Mouse (Mus musculus) liver, embryonic 16.5 days (tissue): ENCODE results near the gene Foxg1. TPM values are rescaled to one million over a fixed set of nuclear protein-coding genes. Genes with fewer than 3 reads are reported as not detected.

Experiments used
- ATAC-seq: fragments of 200-750 bp; cut with Nextera tagmentation; 2 replicates; pipeline ENCODE4 v1.8.0; 2017; ENCODE audit warnings: low read depth, mild to moderate bottlenecking, moderate number of reproducible peaks, moderate library complexity
- H3K27ac ChIP-seq: fragments of 300-500 bp; sonication (generic); 2 replicates; pipeline ENCODE4 v1.5.1; 2014; ENCODE audit warnings: mild to moderate bottlenecking, low read length
- H3K27me3 ChIP-seq: fragments of 300-500 bp; sonication (generic); 2 replicates; pipeline ENCODE4 v1.6.1; 2014; ENCODE audit warnings: low read depth, low read length, mixed read lengths; ENCODE audit not compliant: control insufficient read depth, insufficient read depth
- H3K36me3 ChIP-seq: fragments of 300-500 bp; sonication (generic); 2 replicates; pipeline ENCODE4 v1.6.1; 2014; ENCODE audit warnings: mild to moderate bottlenecking; ENCODE audit not compliant: control insufficient read depth, insufficient read depth
- H3K4me1 ChIP-seq: fragments of 300-500 bp; sonication (generic); 2 replicates; pipeline ENCODE4 v1.6.1; 2014; ENCODE audit warnings: low read depth, low read length, mixed read lengths; ENCODE audit not compliant: control insufficient read depth
- H3K4me2 ChIP-seq: fragments of 300-500 bp; sonication (generic); 2 replicates; pipeline ENCODE4 v1.6.1; 2014; ENCODE audit warnings: low read depth, low read length, mixed read lengths
- H3K4me3 ChIP-seq: fragments of 300-500 bp; sonication (generic); 2 replicates; pipeline ENCODE4 v1.5.1; 2014; ENCODE audit warnings: low read depth, mild to moderate bottlenecking, low read length
- H3K9ac ChIP-seq: fragments of 300-500 bp; sonication (generic); 2 replicates; pipeline ENCODE4 v1.6.1; 2014; ENCODE audit warnings: low read depth, low read length
- H3K9me3 ChIP-seq: fragments of 300-500 bp; sonication (generic); replicated peaks from 2 replicates; pipeline ENCODE4 v1.6.1; 2016; ENCODE audit warnings: low read length; ENCODE audit not compliant: control insufficient read depth
- WGBS: fragments of 180-500 bp; shearing (Covaris S2); extraction: QIAGEN DNeasy Blood & Tissue Kit; methylation state at CpG from one replicate; pipeline ENCODE4 v1.1.7; 2014; ENCODE audit not compliant: insufficient replicate concordance; 5-methylcytosine and 5-hydroxymethylcytosine counted together
- polyA plus RNA-seq: library from polyadenylated mRNA; unstranded; fragments of >200 nt; fragmentation: Nextera tagmentation; extraction: Ambion mirVana; gene quantifications from 2 replicates; pipeline ENCODE4 v1.2.1, GENCODE M21; 2015

Gene Foxg1
- polyA plus RNA-seq, 1 experiment from 2014 or later = not detected

DNA sequence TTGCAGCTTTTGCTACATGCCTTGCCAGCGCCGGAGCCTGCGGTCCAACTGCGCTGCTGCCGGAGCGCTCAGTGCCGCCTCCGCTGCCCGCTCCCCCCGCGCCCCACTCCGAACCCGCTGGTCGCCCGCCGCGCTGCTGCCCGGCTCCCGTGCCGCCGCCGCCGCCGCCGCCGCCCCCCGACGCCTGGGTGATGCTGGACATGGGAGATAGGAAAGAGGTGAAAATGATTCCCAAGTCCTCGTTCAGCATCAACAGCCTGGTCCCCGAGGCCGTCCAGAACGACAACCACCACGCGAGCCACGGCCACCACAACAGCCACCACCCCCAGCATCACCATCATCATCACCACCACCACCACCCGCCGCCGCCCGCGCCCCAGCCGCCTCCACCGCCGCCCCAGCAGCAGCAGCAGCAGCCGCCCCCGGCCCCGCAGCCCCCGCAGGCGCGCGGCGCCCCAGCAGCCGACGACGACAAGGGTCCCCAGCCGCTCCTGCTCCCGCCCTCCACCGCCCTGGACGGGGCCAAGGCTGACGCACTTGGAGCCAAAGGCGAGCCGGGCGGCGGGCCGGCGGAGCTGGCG lies 1.9 kb downstream of the Foxg1 start:
- peaks cover 71% of the 10 kb centered on the region for H3K27me3 ChIP-seq
- WGBS = under 1% methylated on average over 47 of the region's 66 CpGs
- ATAC-seq = no peak
- H3K4me2 ChIP-seq = no peak overlapping the region
- H3K4me3 ChIP-seq = no peak overlapping the region
- no peak overlapping the region for H3K9ac ChIP-seq
- no peaks in the 10 kb centered on the region; the same call in 1 of the 2 replicates for H3K4me1 ChIP-seq
- no peak overlapping the region for H3K27ac ChIP-seq
- no peaks in the 10 kb centered on the region for H3K9me3 ChIP-seq
- no peaks in the 10 kb centered on the region for H3K36me3 ChIP-seq

DNA sequence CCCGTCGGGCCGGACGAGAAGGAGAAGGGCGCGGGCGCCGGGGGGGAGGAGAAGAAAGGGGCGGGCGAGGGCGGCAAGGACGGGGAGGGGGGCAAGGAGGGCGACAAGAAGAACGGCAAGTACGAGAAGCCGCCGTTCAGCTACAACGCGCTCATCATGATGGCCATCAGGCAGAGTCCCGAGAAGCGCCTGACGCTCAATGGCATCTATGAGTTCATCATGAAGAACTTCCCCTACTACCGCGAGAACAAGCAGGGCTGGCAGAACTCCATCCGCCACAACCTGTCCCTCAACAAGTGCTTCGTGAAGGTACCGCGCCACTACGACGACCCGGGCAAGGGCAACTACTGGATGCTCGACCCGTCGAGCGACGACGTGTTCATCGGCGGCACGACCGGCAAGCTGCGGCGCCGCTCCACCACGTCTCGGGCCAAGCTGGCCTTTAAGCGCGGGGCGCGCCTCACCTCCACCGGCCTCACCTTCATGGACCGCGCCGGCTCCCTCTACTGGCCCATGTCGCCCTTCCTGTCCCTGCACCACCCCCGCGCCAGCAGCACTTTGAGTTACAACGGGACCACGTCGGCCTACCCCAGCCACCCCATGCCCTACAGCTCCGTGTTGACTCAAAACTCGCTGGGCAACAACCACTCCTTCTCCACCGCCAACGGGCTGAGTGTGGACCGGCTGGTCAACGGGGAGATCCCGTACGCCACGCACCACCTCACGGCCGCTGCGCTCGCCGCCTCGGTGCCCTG lies 2.6 kb downstream of the Foxg1 start, which contains the start of gene Gm43517:
Gene Gm43517, plus strand, starts transcription at position 299 of the 755 bp plus-strand sequence.
- Histone ChIP-seq H3K27ac (no peak within 1 kb of the TSS), H3K9me3 (no peaks in the 10 kb centered on the region), H3K36me3 (no peaks in the 10 kb centered on the region), H3K4me2 (peak within 1 kb of the TSS; percentile 44; the same call in 1 of the 2 replicates), H3K4me3 (no peak within 1 kb of the TSS; the same call in 1 of the 2 replicates), H3K4me1 (no peaks in the 10 kb centered on the region; the same call in 1 of the 2 replicates), H3K27me3 (peaks cover 70% of the 10 kb centered on the region), H3K9ac (no peak within 1 kb of the TSS)
- 4% methylated on average over 73 of the region's 75 CpGs for WGBS
- ATAC-seq = no peak

DNA sequence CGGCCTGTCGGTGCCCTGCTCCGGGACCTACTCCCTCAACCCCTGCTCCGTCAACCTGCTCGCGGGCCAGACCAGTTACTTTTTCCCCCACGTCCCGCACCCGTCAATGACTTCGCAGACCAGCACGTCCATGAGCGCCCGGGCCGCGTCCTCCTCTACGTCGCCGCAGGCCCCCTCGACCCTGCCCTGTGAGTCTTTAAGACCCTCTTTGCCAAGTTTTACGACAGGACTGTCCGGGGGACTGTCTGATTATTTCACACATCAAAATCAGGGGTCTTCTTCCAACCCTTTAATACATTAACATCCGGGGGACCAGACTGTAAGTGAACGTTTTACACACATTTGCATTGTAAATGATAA lies 3.2 kb downstream of the Foxg1 start:
- 5% methylated on average over 23 of the region's 23 CpGs for WGBS
- H3K4me1 ChIP-seq = no peaks in the 10 kb centered on the region; the same call in 1 of the 2 replicates
- no peak overlapping the region for H3K9ac ChIP-seq
- H3K4me2 ChIP-seq = no peak overlapping the region
- H3K27me3 ChIP-seq = peaks cover 69% of the 10 kb centered on the region
- no peak overlapping the region for H3K4me3 ChIP-seq
- H3K9me3 ChIP-seq = no peaks in the 10 kb centered on the region
- ATAC-seq = no peak
- H3K36me3 ChIP-seq = no peaks in the 10 kb centered on the region
- H3K27ac ChIP-seq = no peak overlapping the region

DNA sequence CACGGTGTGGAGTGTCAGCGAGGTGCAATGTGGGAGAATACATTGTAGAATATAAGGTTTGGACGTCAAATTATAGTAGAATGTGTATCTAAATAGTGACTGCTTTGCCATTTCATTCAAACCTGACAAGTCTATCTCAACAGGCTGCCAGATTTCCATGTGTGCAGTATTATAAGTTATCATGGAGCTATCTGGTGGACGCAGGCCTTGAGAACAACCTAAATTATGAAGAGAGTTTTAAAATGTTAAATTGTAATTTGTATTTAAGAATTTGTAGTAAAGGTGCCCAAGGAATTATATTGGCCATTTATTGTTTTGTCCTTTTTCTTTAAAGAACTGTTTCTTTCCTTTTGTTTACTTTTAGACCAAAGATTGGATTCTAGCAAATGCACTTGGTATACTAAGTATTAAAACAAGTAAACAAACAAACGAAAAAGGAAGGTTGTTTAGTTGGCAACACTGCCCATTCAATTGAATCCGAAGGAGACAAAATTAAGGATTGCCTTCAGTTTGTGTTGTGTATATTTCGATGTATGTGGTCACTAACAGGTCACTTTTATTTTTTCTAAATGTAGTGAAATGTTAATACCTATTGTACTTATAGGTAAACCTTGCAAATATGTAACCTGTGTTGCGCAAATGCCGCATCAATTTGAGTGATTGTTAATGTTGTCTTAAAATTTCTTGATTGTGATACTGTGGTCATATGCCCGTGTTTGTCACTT lies 3.8 kb downstream of the Foxg1 start:
- H3K4me2 ChIP-seq = no peak overlapping the region
- no peak overlapping the region for H3K4me3 ChIP-seq
- no peaks in the 10 kb centered on the region; the same call in 1 of the 2 replicates for H3K4me1 ChIP-seq
- WGBS = 12% methylated on average over 10 of the region's 10 CpGs
- H3K27ac ChIP-seq = no peak overlapping the region
- peaks cover 71% of the 10 kb centered on the region for H3K27me3 ChIP-seq
- H3K9me3 ChIP-seq = no peaks in the 10 kb centered on the region
- H3K36me3 ChIP-seq = no peaks in the 10 kb centered on the region
- no peak for ATAC-seq
- no peak overlapping the region for H3K9ac ChIP-seq

DNA sequence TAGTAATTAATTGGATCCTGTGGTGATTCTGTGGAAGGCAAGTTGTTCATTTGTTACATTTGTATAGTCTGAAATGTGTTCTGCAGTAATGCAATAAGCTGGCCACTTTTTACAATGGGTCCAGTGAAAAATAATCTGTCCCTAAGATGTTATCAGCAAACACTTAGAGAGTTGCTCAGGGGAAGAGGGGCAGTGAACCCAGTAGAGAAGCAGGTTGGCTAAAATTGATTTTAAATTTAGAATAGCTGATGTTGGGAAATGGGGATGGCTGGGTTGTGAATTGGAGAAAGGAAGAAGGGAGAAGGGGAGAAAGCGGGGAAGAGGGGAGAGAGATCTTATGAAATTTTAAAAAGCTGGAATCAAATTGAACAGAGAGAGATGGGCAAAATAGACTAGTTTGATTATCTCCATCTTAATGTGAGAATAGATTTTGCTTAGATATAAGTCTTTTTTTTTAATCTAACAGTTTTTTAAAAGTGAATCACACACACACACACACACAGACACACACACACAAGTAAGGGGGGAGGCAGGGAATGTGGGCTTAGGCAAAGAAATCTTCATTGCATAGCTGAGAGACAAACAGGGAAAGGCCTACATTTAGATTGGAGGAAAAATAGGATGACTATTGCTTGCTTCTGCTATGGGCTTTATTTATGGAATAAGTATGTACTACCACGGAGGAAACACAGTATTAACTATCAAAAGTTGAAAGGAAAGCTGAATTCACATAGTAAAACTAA lies 5.6 kb downstream of the Foxg1 start:
- Histone ChIP-seq H3K4me3 (no peak overlapping the region), H3K27me3 (peaks cover 71% of the 10 kb centered on the region), H3K9ac (no peak overlapping the region), H3K27ac (no peak overlapping the region), H3K4me1 (no peaks in the 10 kb centered on the region; the same call in 1 of the 2 replicates), H3K4me2 (no peak overlapping the region), H3K36me3 (no peaks in the 10 kb centered on the region), H3K9me3 (no peaks in the 10 kb centered on the region)
- 19% methylated on average over 2 of the region's 2 CpGs for WGBS
- no peak for ATAC-seq

DNA sequence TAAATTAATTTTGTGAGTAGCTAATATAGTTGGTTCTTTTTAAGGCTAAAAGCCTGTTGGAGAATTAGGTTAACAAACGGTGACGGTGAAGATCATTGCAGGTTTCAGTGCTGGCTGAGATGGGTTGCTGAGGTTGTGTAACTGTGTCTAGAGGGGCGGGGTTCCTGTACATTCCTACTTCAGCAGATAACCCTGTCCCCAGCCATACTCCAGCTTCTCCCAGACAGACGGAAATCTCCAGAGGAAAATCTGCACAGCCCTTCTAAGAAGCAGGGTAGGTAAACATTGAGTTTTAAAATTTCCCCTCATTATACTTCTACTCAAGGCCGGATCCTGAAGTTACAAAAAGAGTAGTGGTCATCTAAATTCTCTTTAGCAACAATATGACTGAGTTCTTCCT lies 7.2 kb downstream of the Foxg1 start:
- Histone ChIP-seq H3K4me3 (no peak overlapping the region), H3K4me2 (no peak overlapping the region), H3K9ac (no peak overlapping the region), H3K36me3 (no peaks in the 10 kb centered on the region), H3K4me1 (no peaks in the 10 kb centered on the region), H3K27me3 (peaks cover 63% of the 10 kb centered on the region), H3K9me3 (no peaks in the 10 kb centered on the region), H3K27ac (no peak overlapping the region)
- ATAC-seq = no peak
- WGBS = 1% methylated on average over 5 of the region's 5 CpGs

DNA sequence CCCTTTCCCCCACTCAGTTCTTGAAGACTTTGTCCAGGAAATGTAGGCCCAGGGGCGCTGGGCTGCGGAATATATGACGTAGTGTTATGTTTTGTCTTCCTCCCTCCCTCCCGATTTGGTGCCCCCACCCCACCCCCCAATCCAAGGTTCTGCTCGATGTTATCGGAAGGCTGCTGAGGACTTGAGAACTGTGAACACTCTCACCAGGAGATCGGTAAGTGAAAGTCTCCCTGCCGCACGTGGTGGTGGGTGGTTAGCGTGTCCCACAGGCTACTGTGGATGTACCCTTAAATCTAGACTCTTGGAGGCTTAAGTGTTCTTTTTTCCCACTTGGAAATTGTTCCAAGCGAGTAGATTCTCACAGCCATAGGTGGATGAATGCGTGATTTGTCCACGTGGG lies 7.8 kb downstream of the Foxg1 start:
- H3K27me3 ChIP-seq = peaks cover 60% of the 10 kb centered on the region
- no peak overlapping the region for H3K9ac ChIP-seq
- no peaks in the 10 kb centered on the region for H3K36me3 ChIP-seq
- H3K4me2 ChIP-seq = no peak overlapping the region
- H3K4me3 ChIP-seq = no peak overlapping the region
- WGBS = 3% methylated on average over 13 of the region's 13 CpGs
- no peak overlapping the region for H3K27ac ChIP-seq
- no peak for ATAC-seq
- H3K9me3 ChIP-seq = no peaks in the 10 kb centered on the region
- H3K4me1 ChIP-seq = no peaks in the 10 kb centered on the region

DNA sequence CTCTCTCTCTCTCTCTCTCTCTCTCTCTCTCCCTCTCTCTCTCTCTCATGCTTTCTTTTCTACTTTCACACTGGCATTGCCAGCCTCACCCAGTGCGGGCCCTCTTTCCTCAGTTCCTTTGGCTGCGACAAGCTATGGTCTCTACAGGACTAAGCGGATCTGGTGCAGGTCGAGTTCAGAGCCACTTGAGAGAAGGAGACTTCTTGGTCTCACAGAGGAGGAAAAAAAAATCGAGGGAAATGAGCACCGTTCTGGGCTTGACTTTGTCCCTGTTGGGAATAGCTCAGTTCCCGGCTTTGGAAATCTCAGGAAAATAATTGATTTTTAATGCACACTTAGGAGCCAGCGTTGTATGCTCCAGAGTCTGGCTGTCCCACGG lies 8.5 kb downstream of the Foxg1 start:
- Histone ChIP-seq H3K9ac (no peak overlapping the region), H3K4me3 (no peak overlapping the region), H3K27ac (no peak overlapping the region), H3K4me1 (no peaks in the 10 kb centered on the region), H3K4me2 (no peak overlapping the region), H3K36me3 (no peaks in the 10 kb centered on the region), H3K27me3 (peaks cover 53% of the 10 kb centered on the region), H3K9me3 (no peaks in the 10 kb centered on the region)
- ATAC-seq = no peak
- WGBS = 4% methylated on average over 9 of the region's 9 CpGs
